Mouse (Mus musculus): ENCODE measurements at regions not wholly inside any gene's neighbourhood (a gene's known extent, or its start where the extent isn't known, plus 50 kb on each side); places are given as distances from the start of the nearest gene placed in this dataset.

DNA sequence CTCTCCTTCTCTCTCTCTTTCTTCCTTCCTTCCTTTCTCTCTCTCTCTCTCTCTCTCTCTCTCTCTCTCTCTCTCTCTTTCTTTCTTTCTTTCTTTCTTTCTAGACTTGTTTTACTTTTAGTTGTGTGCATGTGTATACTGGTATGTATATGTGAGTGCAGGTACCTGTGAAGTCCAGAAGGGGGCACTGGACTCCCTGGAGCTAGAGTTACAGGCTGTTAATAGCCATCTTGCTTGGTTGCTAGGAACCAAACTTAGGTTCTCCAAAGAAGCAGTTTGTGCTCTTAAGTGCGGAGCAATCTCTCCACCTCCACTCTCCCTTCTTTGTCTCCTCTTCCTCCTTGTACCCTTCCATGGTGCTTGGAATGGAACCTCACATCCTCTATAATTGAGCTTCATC lies 77.2 kb downstream of the Gm10604 start:
- Histone ChIP-seq H3K9ac (no peak overlapping the region), H3K27ac (replicated peaks) (no peak overlapping the region), H3K4me1 (peaks cover 8% of the 10 kb centered on the region)

DNA sequence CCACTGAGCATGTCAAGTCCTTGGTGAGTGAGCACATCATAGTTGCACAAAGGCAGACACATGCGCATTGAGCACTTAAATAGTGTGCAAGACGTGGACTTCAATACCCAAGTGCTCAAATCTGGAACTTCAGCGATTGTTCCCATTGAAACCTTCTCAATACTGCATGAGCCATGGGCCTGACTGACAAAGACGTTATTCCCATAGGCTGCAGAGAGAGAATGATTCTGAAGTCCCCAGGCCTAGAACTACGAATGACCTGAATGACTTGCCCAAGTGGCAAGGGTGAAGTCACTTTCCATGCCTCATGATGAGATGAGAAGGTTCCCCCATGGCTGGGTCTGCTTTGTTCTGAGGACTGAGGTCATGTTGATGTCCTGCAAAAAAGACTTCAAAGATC lies 77.7 kb downstream of the Gm10604 start:
- Histone ChIP-seq H3K27ac (replicated peaks) (no peak overlapping the region), H3K27me3 (replicated peaks) (no peaks in the 10 kb centered on the region), H3K36me3 (no peaks in the 10 kb centered on the region), H3K9ac (no peak overlapping the region), H3K4me1 (peaks cover 8% of the 10 kb centered on the region), H3K4me2 (no peak overlapping the region), H3K9me3 (no peaks in the 10 kb centered on the region), H3K4me3 (no peak overlapping the region)
- 89% methylated on average over 5 of the region's 5 CpGs for WGBS
- no peak for ATAC-seq (ENCODE audit: extremely low read depth, insufficient number of reproducible peaks, low FRiP score, low TSS enrichment)

More for the DNA sequence above, 77.2 kb downstream of the Gm10604 start:
- WGBS, result 90% methylated on average over 1 of the region's 1 CpGs
- no peaks in the 10 kb centered on the region for H3K36me3 ChIP-seq
- no peaks in the 10 kb centered on the region for H3K27me3 ChIP-seq (replicated peaks)
- no peak overlapping the region for H3K4me3 ChIP-seq
- no peak for ATAC-seq (ENCODE audit: extremely low read depth, insufficient number of reproducible peaks, low FRiP score, low TSS enrichment)
- no peaks in the 10 kb centered on the region for H3K9me3 ChIP-seq
- H3K4me2 ChIP-seq, result no peak overlapping the region

DNA sequence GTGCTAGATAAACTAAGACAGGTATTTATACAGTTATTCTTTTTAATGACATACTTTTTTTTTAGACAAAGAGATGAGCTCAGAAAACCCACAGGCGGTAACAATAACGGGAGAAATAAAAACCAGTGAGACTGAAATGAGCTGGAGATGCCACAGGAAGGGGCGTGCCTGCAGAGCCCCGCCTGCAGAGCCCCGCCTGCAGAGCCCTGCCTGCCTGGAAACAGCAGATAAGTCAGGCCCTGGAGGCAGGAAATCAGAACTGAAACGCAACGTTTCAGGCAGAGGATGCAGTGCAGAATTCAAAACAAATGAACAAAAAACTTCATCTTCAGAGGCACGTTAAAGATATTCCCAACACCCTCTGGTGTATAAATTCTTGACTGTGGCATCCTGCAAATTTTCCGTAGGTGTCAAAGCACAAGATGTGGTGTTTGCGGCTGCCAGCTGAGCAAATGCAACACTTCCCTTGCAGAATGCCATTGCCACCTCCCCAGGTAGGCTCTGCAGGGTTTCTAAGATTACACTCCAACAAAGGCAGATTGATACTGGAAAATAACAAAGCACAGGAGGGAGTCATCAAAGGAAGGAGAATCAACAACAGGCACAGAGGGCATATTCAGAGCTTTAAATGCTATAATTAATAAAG lies 81.0 kb downstream of the Gm10604 start:
- Histone ChIP-seq H3K27ac (replicated peaks) (peak overlapping the region; percentile 10; the same call in 1 of the 2 replicates), H3K9ac (0 out of 2 replicates have a peak overlapping the region, but pooled peaks have one; percentile 12), H3K9me3 (no peaks in the 10 kb centered on the region), H3K27me3 (replicated peaks) (no peaks in the 10 kb centered on the region), H3K4me1 (peaks cover 17% of the 10 kb centered on the region), H3K36me3 (no peaks in the 10 kb centered on the region), H3K4me3 (0 out of 2 replicates have a peak overlapping the region, but pooled peaks have one; percentile 8), H3K4me2 (peak overlapping the region; percentile 53)
- WGBS, result 6% methylated on average over 10 of the region's 10 CpGs
- no peak; the same call in 1 of the 2 replicates for ATAC-seq (ENCODE audit: extremely low read depth, insufficient number of reproducible peaks, low FRiP score, low TSS enrichment)

GRCm38 (mm10) chr4:11897231-11897630 lies 83.8 kb downstream of the Gm10604 start:
- H3K27ac ChIP-seq (replicated peaks), result no peak overlapping the region
- no peaks in the 10 kb centered on the region for H3K36me3 ChIP-seq
- H3K9me3 ChIP-seq, result no peaks in the 10 kb centered on the region
- H3K27me3 ChIP-seq (replicated peaks), result no peaks in the 10 kb centered on the region
- no peak overlapping the region for H3K9ac ChIP-seq
- H3K4me1 ChIP-seq, result peaks cover 17% of the 10 kb centered on the region
- H3K4me3 ChIP-seq, result no peak overlapping the region
- no peak overlapping the region for H3K4me2 ChIP-seq
- ATAC-seq (ENCODE audit: extremely low read depth, insufficient number of reproducible peaks, low FRiP score, low TSS enrichment), result no peak

GRCm38 (mm10) chr4:11895857-11896825 lies 84.9 kb downstream of the Gm10604 start:
- no peak overlapping the region for H3K4me2 ChIP-seq
- H3K36me3 ChIP-seq, result no peaks in the 10 kb centered on the region
- H3K9me3 ChIP-seq, result no peaks in the 10 kb centered on the region
- peaks cover 17% of the 10 kb centered on the region for H3K4me1 ChIP-seq
- no peak overlapping the region for H3K9ac ChIP-seq
- no peak for ATAC-seq (ENCODE audit: extremely low read depth, insufficient number of reproducible peaks, low FRiP score, low TSS enrichment)
- H3K27ac ChIP-seq (replicated peaks), result 0 out of 2 replicates have a peak overlapping the region, but pooled peaks have one; percentile 1
- WGBS, result 62% methylated on average over 6 of the region's 6 CpGs
- no peak overlapping the region for H3K4me3 ChIP-seq
- H3K27me3 ChIP-seq (replicated peaks), result no peaks in the 10 kb centered on the region

DNA sequence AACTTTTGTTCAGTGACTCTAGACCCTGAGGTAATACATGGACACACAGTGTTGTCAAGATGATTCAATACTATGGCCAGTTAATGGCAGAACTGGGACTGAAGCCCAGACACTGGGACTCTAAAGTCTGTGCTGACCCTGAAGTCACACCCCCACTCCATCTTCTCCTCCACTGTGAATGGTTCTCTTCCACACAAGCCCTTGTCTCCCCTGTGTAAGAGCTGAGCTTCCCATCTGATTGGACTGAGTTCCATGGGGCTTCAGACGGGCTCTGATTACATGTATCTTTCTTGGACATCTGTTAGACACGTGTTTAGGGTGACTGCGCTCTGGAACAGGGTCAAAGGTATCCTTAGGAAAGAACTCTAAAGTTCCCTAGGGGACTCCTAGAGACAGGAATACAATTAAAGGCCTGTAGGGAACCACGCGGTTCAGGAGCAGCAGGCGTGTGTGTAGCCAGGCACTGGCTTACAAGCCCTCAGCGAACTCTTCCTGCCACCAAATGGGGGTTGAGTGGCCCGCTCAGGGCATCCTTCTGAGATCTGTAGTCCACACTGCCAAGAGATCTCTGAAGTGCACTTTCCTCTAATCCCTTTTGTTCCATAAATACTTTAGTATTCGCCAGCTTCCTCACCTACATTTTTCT lies 87.4 kb downstream of the Gm10604 start:
- Histone ChIP-seq H3K4me2 (no peak overlapping the region), H3K9ac (no peak overlapping the region), H3K36me3 (no peaks in the 10 kb centered on the region), H3K27me3 (replicated peaks) (no peaks in the 10 kb centered on the region), H3K9me3 (no peaks in the 10 kb centered on the region), H3K4me1 (peaks cover 18% of the 10 kb centered on the region), H3K27ac (replicated peaks) (no peak overlapping the region), H3K4me3 (no peak overlapping the region)
- no peak for ATAC-seq (ENCODE audit: extremely low read depth, insufficient number of reproducible peaks, low FRiP score, low TSS enrichment)
- 66% methylated on average over 9 of the region's 9 CpGs for WGBS

GRCm38 (mm10) chr4:11889039-11889600 lies 91.9 kb downstream of the Gm10604 start:
- Histone ChIP-seq H3K4me3 (no peak overlapping the region), H3K27ac (replicated peaks) (no peak overlapping the region), H3K9ac (no peak overlapping the region), H3K4me2 (no peak overlapping the region), H3K4me1 (peaks cover 29% of the 10 kb centered on the region), H3K27me3 (replicated peaks) (no peaks in the 10 kb centered on the region), H3K36me3 (no peaks in the 10 kb centered on the region), H3K9me3 (no peaks in the 10 kb centered on the region)
- ATAC-seq (ENCODE audit: extremely low read depth, insufficient number of reproducible peaks, low FRiP score, low TSS enrichment), result no peak
- 47% methylated on average over 6 of the region's 6 CpGs for WGBS

- Histone ChIP-seq H3K9ac (no peak overlapping the region), H3K36me3 (no peaks in the 10 kb centered on the region), H3K27ac (replicated peaks) (no peak overlapping the region), H3K4me1 (peaks cover 43% of the 10 kb centered on the region), H3K4me3 (no peak overlapping the region), H3K9me3 (no peaks in the 10 kb centered on the region), H3K27me3 (replicated peaks) (no peaks in the 10 kb centered on the region), H3K4me2 (no peak overlapping the region)
- WGBS, result 53% methylated on average over 1 of the region's 1 CpGs
- no peak for ATAC-seq (ENCODE audit: extremely low read depth, insufficient number of reproducible peaks, low FRiP score, low TSS enrichment)
These were observed 93.7 kb downstream of the Gm10604 start for GRCm38 (mm10) chr4:11887377-11887776.

GRCm38 (mm10) chr4:11885499-11885898 lies 95.6 kb downstream of the Gm10604 start:
- H3K4me3 ChIP-seq, result no peak overlapping the region
- H3K36me3 ChIP-seq, result no peaks in the 10 kb centered on the region
- no peaks in the 10 kb centered on the region for H3K27me3 ChIP-seq (replicated peaks)
- H3K27ac ChIP-seq (replicated peaks), result peak overlapping the region; percentile 69
- peak overlapping the region; percentile 19; the same call in 1 of the 2 replicates for H3K9ac ChIP-seq
- peaks cover 44% of the 10 kb centered on the region for H3K4me1 ChIP-seq
- H3K4me2 ChIP-seq, result peak overlapping the region; percentile 43
- no peaks in the 10 kb centered on the region for H3K9me3 ChIP-seq
- no peak for ATAC-seq (ENCODE audit: extremely low read depth, insufficient number of reproducible peaks, low FRiP score, low TSS enrichment)
- WGBS, result 66% methylated on average over 4 of the region's 4 CpGs

DNA sequence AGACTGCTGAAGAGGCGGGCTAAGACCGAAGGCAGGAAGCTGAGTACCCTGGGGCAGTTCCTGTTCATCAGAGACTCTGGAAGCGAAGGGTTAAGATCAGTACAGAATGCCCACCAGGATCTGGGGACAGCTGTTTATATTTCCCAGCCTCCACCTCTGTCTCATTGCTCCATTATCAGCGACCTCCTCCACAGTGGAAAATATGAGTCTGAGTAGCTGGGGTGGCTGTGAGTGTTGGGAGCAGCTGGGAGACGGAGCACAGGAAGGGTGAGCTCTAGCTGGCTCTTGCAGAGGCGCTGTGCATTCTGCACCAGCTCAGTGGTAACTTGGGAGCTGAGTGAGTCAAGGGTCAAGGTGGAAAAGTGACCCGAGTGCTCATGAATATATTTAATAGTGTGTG lies 96.2 kb downstream of the Gm10604 start:
- ATAC-seq (ENCODE audit: extremely low read depth, insufficient number of reproducible peaks, low FRiP score, low TSS enrichment), result peak; percentile 67
- peak overlapping the region; percentile 43 for H3K4me2 ChIP-seq
- H3K9me3 ChIP-seq, result no peaks in the 10 kb centered on the region
- peak overlapping the region; percentile 69 for H3K27ac ChIP-seq (replicated peaks)
- peaks cover 51% of the 10 kb centered on the region for H3K4me1 ChIP-seq
- H3K9ac ChIP-seq, result peak overlapping the region; percentile 19; the same call in 1 of the 2 replicates
- no peaks in the 10 kb centered on the region for H3K27me3 ChIP-seq (replicated peaks)
- no peaks in the 10 kb centered on the region for H3K36me3 ChIP-seq
- peak overlapping the region; percentile 8; the same call in 1 of the 2 replicates for H3K4me3 ChIP-seq
- WGBS, result 18% methylated on average over 7 of the region's 7 CpGs

GRCm38 (mm10) chr4:11883295-11883694 lies 97.8 kb downstream of the Gm10604 start:
- 48% methylated on average over 5 of the region's 5 CpGs for WGBS
- Histone ChIP-seq H3K4me2 (no peak overlapping the region), H3K27ac (replicated peaks) (0 out of 2 replicates have a peak overlapping the region, but pooled peaks have one; percentile 29), H3K9ac (no peak overlapping the region), H3K27me3 (replicated peaks) (no peaks in the 10 kb centered on the region), H3K4me1 (peaks cover 57% of the 10 kb centered on the region), H3K9me3 (no peaks in the 10 kb centered on the region), H3K4me3 (no peak overlapping the region), H3K36me3 (no peaks in the 10 kb centered on the region)
- no peak for ATAC-seq (ENCODE audit: extremely low read depth, insufficient number of reproducible peaks, low FRiP score, low TSS enrichment)
